Mouse (Mus musculus): Measurements from ENCODE around the gene Nova2. TPM values are rescaled to one million over a fixed set of nuclear protein-coding genes. Genes with fewer than 3 reads are reported as not detected.

Nova2 gene
- polyA plus RNA-seq, 1 experiment from 2014 or later, result 18.4 TPM

GRCm38 (mm10) chr7:18942815-18943214, 17.1 kb downstream of the Nova2 start:
- Histone ChIP-seq H3K4me3 (ENCODE audit: low read depth, low read length) (no peak overlapping the region), H3K4me1 (ENCODE audit: control insufficient read depth, insufficient read depth, low read length) (peaks cover 27% of the 10 kb centered on the region), H3K9ac (replicated peaks; ENCODE audit: low read depth, low read length) (no peak overlapping the region), H3K27ac (ENCODE audit: low read depth, low read length) (peak overlapping the region; percentile 55), H3K4me2 (ENCODE audit: low read depth, low read length) (no peak overlapping the region; the same call in 1 of the 2 replicates), H3K9me3 (ENCODE audit: control insufficient read depth, low read length) (no peaks in the 10 kb centered on the region), H3K36me3 (ENCODE audit: control insufficient read depth, insufficient read depth, low read length) (peaks cover 14% of the 10 kb centered on the region; the same call in 1 of the 2 replicates), H3K27me3 (ENCODE audit: control insufficient read depth, insufficient read depth, low read length) (no peaks in the 10 kb centered on the region)
- ATAC-seq (ENCODE audit: low read depth), result no peak
- WGBS, result 26% methylated on average over 9 of the region's 9 CpGs

- WGBS, result 35% methylated on average over 6 of the region's 6 CpGs
- Histone ChIP-seq H3K27me3 (ENCODE audit: control insufficient read depth, insufficient read depth, low read length) (no peaks in the 10 kb centered on the region), H3K4me2 (ENCODE audit: low read depth, low read length) (no peak overlapping the region), H3K27ac (ENCODE audit: low read depth, low read length) (peak overlapping the region; percentile 78), H3K4me1 (ENCODE audit: control insufficient read depth, insufficient read depth, low read length) (peaks cover 30% of the 10 kb centered on the region), H3K36me3 (ENCODE audit: control insufficient read depth, insufficient read depth, low read length) (peaks cover 19% of the 10 kb centered on the region; the same call in 1 of the 2 replicates), H3K9ac (replicated peaks; ENCODE audit: low read depth, low read length) (no peak overlapping the region), H3K4me3 (ENCODE audit: low read depth, low read length) (no peak overlapping the region), H3K9me3 (ENCODE audit: control insufficient read depth, low read length) (no peaks in the 10 kb centered on the region)
- ATAC-seq (ENCODE audit: low read depth), result no peak
These were observed 22.5 kb downstream of the Nova2 start for GRCm38 (mm10) chr7:18948151-18948550.

GRCm38 (mm10) chr7:18949781-18950522, 24.3 kb downstream of the Nova2 start:
- peaks cover 29% of the 10 kb centered on the region for H3K4me1 ChIP-seq (ENCODE audit: control insufficient read depth, insufficient read depth, low read length)
- H3K9ac ChIP-seq (replicated peaks; ENCODE audit: low read depth, low read length), result no peak overlapping the region
- H3K36me3 ChIP-seq (ENCODE audit: control insufficient read depth, insufficient read depth, low read length), result peaks cover 27% of the 10 kb centered on the region; the same call in 1 of the 2 replicates
- peak; percentile 91 for ATAC-seq (ENCODE audit: low read depth)
- H3K4me3 ChIP-seq (ENCODE audit: low read depth, low read length), result no peak overlapping the region
- H3K27me3 ChIP-seq (ENCODE audit: control insufficient read depth, insufficient read depth, low read length), result no peaks in the 10 kb centered on the region
- H3K9me3 ChIP-seq (ENCODE audit: control insufficient read depth, low read length), result no peaks in the 10 kb centered on the region
- peak overlapping the region; percentile 15; the same call in 1 of the 2 replicates for H3K4me2 ChIP-seq (ENCODE audit: low read depth, low read length)
- H3K27ac ChIP-seq (ENCODE audit: low read depth, low read length), result peak overlapping the region; percentile 78
- 13% methylated on average over 12 of the region's 12 CpGs for WGBS

- no peak for ATAC-seq (ENCODE audit: low read depth)
- Histone ChIP-seq H3K4me1 (ENCODE audit: control insufficient read depth, insufficient read depth, low read length) (peaks cover 29% of the 10 kb centered on the region), H3K27me3 (ENCODE audit: control insufficient read depth, insufficient read depth, low read length) (no peaks in the 10 kb centered on the region), H3K27ac (ENCODE audit: low read depth, low read length) (peak overlapping the region; percentile 78), H3K4me2 (ENCODE audit: low read depth, low read length) (no peak overlapping the region; the same call in 1 of the 2 replicates), H3K9me3 (ENCODE audit: control insufficient read depth, low read length) (no peaks in the 10 kb centered on the region), H3K4me3 (ENCODE audit: low read depth, low read length) (no peak overlapping the region), H3K9ac (replicated peaks; ENCODE audit: low read depth, low read length) (no peak overlapping the region), H3K36me3 (ENCODE audit: control insufficient read depth, insufficient read depth, low read length) (peaks cover 29% of the 10 kb centered on the region; the same call in 1 of the 2 replicates)
- 19% methylated on average over 18 of the region's 18 CpGs for WGBS
These were observed 25.0 kb downstream of the Nova2 start for GRCm38 (mm10) chr7:18950523-18951315.

- no peak overlapping the region for H3K4me3 ChIP-seq (ENCODE audit: low read depth, low read length)
- no peak overlapping the region for H3K9ac ChIP-seq (replicated peaks; ENCODE audit: low read depth, low read length)
- H3K4me2 ChIP-seq (ENCODE audit: low read depth, low read length), result no peak overlapping the region
- 22% methylated on average over 15 of the region's 15 CpGs for WGBS
- peak overlapping the region; percentile 78; the same call in 1 of the 2 replicates for H3K27ac ChIP-seq (ENCODE audit: low read depth, low read length)
- peaks cover 26% of the 10 kb centered on the region; the same call in 1 of the 2 replicates for H3K36me3 ChIP-seq (ENCODE audit: control insufficient read depth, insufficient read depth, low read length)
- H3K9me3 ChIP-seq (ENCODE audit: control insufficient read depth, low read length), result no peaks in the 10 kb centered on the region
- ATAC-seq (ENCODE audit: low read depth), result no peak
- peaks cover 29% of the 10 kb centered on the region for H3K4me1 ChIP-seq (ENCODE audit: control insufficient read depth, insufficient read depth, low read length)
- no peaks in the 10 kb centered on the region for H3K27me3 ChIP-seq (ENCODE audit: control insufficient read depth, insufficient read depth, low read length)
These were observed 25.7 kb downstream of the Nova2 start for GRCm38 (mm10) chr7:18951397-18951796.

GRCm38 (mm10) chr7:18957569-18958383, 32.1 kb downstream of the Nova2 start:
- under 1% methylated on average over 79 of the region's 107 CpGs for WGBS
- H3K9me3 ChIP-seq (ENCODE audit: control insufficient read depth, low read length), result no peaks in the 10 kb centered on the region
- peak overlapping the region; percentile 24 for H3K4me3 ChIP-seq (ENCODE audit: low read depth, low read length)
- peaks cover 23% of the 10 kb centered on the region for H3K4me1 ChIP-seq (ENCODE audit: control insufficient read depth, insufficient read depth, low read length)
- no peaks in the 10 kb centered on the region for H3K27me3 ChIP-seq (ENCODE audit: control insufficient read depth, insufficient read depth, low read length)
- H3K4me2 ChIP-seq (ENCODE audit: low read depth, low read length), result peak overlapping the region; percentile 49
- H3K9ac ChIP-seq (replicated peaks; ENCODE audit: low read depth, low read length), result peak overlapping the region; percentile 44
- peak; percentile 57 for ATAC-seq (ENCODE audit: low read depth)
- peak overlapping the region; percentile 69 for H3K27ac ChIP-seq (ENCODE audit: low read depth, low read length)
- peaks cover 23% of the 10 kb centered on the region for H3K36me3 ChIP-seq (ENCODE audit: control insufficient read depth, insufficient read depth, low read length)

- ATAC-seq (ENCODE audit: low read depth), result no peak
- WGBS, result 5% methylated on average over 20 of the region's 21 CpGs
- Histone ChIP-seq H3K27me3 (ENCODE audit: control insufficient read depth, insufficient read depth, low read length) (no peaks in the 10 kb centered on the region), H3K9me3 (ENCODE audit: control insufficient read depth, low read length) (no peaks in the 10 kb centered on the region), H3K4me3 (ENCODE audit: low read depth, low read length) (peak overlapping the region; percentile 24), H3K9ac (replicated peaks; ENCODE audit: low read depth, low read length) (peak overlapping the region; percentile 44), H3K4me1 (ENCODE audit: control insufficient read depth, insufficient read depth, low read length) (peaks cover 29% of the 10 kb centered on the region), H3K4me2 (ENCODE audit: low read depth, low read length) (peak overlapping the region; percentile 49), H3K36me3 (ENCODE audit: control insufficient read depth, insufficient read depth, low read length) (peaks cover 20% of the 10 kb centered on the region), H3K27ac (ENCODE audit: low read depth, low read length) (peak overlapping the region; percentile 69; the same call in 1 of the 2 replicates)
These were observed 32.7 kb downstream of the Nova2 start for GRCm38 (mm10) chr7:18958384-18958766.

- H3K36me3 ChIP-seq (ENCODE audit: control insufficient read depth, insufficient read depth, low read length), result peaks cover 15% of the 10 kb centered on the region
- no peak overlapping the region for H3K9ac ChIP-seq (replicated peaks; ENCODE audit: low read depth, low read length)
- H3K4me1 ChIP-seq (ENCODE audit: control insufficient read depth, insufficient read depth, low read length), result peaks cover 30% of the 10 kb centered on the region
- 62% methylated on average over 8 of the region's 8 CpGs for WGBS
- H3K9me3 ChIP-seq (ENCODE audit: control insufficient read depth, low read length), result no peaks in the 10 kb centered on the region
- H3K27me3 ChIP-seq (ENCODE audit: control insufficient read depth, insufficient read depth, low read length), result no peaks in the 10 kb centered on the region
- no peak overlapping the region for H3K4me3 ChIP-seq (ENCODE audit: low read depth, low read length)
- ATAC-seq (ENCODE audit: low read depth), result no peak
- no peak overlapping the region for H3K4me2 ChIP-seq (ENCODE audit: low read depth, low read length)
- no peak overlapping the region for H3K27ac ChIP-seq (ENCODE audit: low read depth, low read length)
These were observed 33.8 kb downstream of the Nova2 start for GRCm38 (mm10) chr7:18959446-18959845.

Data from neural tube, embryonic 14.5 days (tissue).